Mouse (Mus musculus): ENCODE results near the gene C1qa.

Gene C1qa

DNA sequence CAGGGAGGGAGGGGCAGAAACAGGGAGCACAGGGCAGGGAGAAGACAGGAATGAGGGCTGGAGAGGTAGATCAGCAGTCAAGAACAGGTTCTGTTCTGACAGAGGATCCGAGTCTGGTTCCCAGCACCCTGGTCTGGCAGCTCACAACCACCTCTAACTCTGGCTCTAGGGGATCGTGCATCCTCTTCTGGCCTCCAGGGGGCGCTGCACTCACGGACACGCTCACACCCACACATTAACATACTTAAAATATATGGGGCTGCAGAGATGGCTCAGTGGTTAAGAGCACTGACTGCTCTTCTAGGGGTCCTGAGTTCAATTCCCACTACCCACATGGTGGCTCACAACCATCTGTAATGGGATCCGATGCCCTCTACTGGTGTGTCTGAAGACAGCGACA lies 38.6 kb downstream of the C1qa start:
- DNase-seq (ENCODE audit: low read depth), result no peak

- DNase-seq (ENCODE audit: low read depth), result no peak
These were observed 43.5 kb downstream of the C1qa start for GRCm38 (mm10) chr4:136855081-136855480.

DNA sequence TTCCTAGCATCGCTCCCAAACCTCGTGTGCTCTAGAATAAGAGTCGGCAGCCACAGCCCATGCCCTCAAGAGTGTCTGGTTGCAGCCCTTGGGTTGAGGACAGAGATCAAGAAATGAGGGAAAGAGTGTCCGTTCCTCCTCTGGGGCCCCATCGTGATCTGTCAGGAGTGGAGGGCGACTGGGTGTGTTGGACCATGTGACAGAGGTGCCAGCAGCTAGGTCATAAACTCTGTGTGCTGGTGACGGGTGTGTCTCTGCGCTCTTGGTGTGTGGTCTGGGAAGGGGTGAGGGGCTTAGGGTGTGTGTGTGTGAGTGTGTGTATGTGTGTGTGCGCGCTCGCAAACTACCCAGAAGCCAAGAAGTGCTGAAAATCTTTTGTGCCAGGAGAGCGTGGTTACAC lies 45.6 kb downstream of the C1qa start:
- DNase-seq (ENCODE audit: low read depth), result no peak

GRCm38 (mm10) chr4:136852119-136852518 lies 46.5 kb downstream of the C1qa start:
- no peak for DNase-seq (ENCODE audit: low read depth)

- DNase-seq (ENCODE audit: low read depth), result no peak
These were observed 50.0 kb downstream of the C1qa start for GRCm38 (mm10) chr4:136848565-136848964.

- no peak for DNase-seq (ENCODE audit: low read depth)
These were observed 51.4 kb downstream of the C1qa start for GRCm38 (mm10) chr4:136847166-136847565.
